In the genomic region with DNA sequence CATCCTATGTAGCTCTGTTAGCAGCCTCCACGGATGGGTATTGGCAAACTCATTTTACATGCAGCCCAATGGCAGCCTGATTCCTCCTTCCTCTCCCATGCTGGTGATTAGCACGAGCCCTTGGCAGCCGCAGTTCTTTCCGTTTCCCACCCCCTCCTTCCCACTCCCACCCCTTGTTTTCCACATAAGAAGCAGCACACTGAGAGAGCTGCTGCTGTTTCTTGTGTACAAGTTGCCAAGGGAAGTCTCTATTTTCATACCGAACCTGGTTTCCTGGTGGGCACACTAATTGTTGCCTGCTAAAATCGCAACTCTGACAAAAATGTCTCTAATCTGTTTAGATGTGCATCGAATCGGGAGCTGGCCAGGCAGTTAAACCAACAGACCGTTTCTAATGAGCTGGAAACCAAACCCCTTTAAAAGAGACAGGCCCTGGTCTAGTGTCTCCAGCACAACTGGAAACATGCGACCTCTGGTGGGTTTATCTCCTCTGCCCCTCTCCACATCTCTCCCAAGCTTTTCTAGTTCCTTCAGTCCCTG, we compare ENCODE assay signal across 9 mouse cellular contexts.
A peak's percentile ranks its signal among the peaks of the same experiment; 100 is the strongest.
DNase-seq lines count a peak whose midpoint lies in the region; ATAC-seq lines count a peak whose summit lies in the region.
"Had no signal": no experiment of that assay in that cellular context is flagged by ENCODE, and none has a peak within 500 bp of the region (broad histone marks: within the 10 kb centered on the region; RNA-seq: fewer than 3 reads in every experiment).

No protein-coding gene starts in this region.

- peak; percentile 78 for ATAC-seq in forebrain, embryonic 13.5 days

- no peak overlapping the region for H3K9ac ChIP-seq in forebrain, embryonic 13.5 days
- H3K9ac ChIP-seq: liver, embryonic 15.5 days had no signal

- no peaks in the 10 kb centered on the region for H3K27me3 ChIP-seq in forebrain, embryonic 13.5 days

- intact Hi-C loops in left cerebral cortex, postnatal 14 days (cut with DNase I) = no loop called here
- intact Hi-C loops in gastrocnemius, postnatal 14 days (cut with DNase I; ENCODE audit: low total_unique reads) = no loop called here

- no peaks in the 10 kb centered on the region for H3K9me3 ChIP-seq in forebrain, embryonic 13.5 days (replicated peaks)
- H3K9me3 ChIP-seq: liver, embryonic 15.5 days had no signal

- no peak overlapping the region for H3K4me3 ChIP-seq in forebrain, embryonic 13.5 days
- H3K4me3 ChIP-seq: liver, embryonic 15.5 days had no signal

- peak; percentile 50 to 51 for DNase-seq in right cerebral cortex, adult 2 months (ENCODE audit: low spot score in 2 of 2)
- no peak for DNase-seq in right cerebral cortex, postnatal 25 days
- DNase-seq in left cerebral cortex, postnatal 14 days (ENCODE audit: low spot score in 2 of 2) = peak; percentile 31 to 52
- DNase-seq in telencephalon, adult 2 months (ENCODE audit: low read depth, low spot score) = peak; percentile 43
- no peak for DNase-seq in gastrocnemius, adult 8-10 months (ENCODE audit: low spot score in 2 of 2)
- no peak for DNase-seq in gastrocnemius, postnatal 14 days
- no peak for DNase-seq in ovary, postnatal 36 days (ENCODE audit: low spot score)

- H3K27ac ChIP-seq in forebrain, embryonic 13.5 days = no peak overlapping the region; the same call in 1 of the 2 replicates
- H3K27ac ChIP-seq: liver, embryonic 15.5 days had no signal

- WGBS in forebrain, embryonic 13.5 days = 5% methylated on average over 10 of the region's 10 CpGs

- peak overlapping the region; percentile 43 for H3K4me2 ChIP-seq in forebrain, embryonic 13.5 days
- H3K4me2 ChIP-seq: liver, embryonic 15.5 days had no signal

- no peaks in the 10 kb centered on the region for H3K36me3 ChIP-seq in forebrain, embryonic 13.5 days (ENCODE audit: poor library complexity, severe bottlenecking)
- H3K36me3 ChIP-seq: liver, embryonic 15.5 days had no signal

- peaks cover 10% of the 10 kb centered on the region for H3K4me1 ChIP-seq in forebrain, embryonic 13.5 days

Comparison
In these comparisons a context has a peak if more than half of its experiments do, and no peak if none do; other contexts are left out.
1. DNase-seq: peak in right cerebral cortex, adult 2 months (2 of 2), left cerebral cortex, postnatal 14 days (2 of 2) and telencephalon, adult 2 months (single experiment); none in right cerebral cortex, postnatal 25 days (single experiment), gastrocnemius, adult 8-10 months (0 of 2), gastrocnemius, postnatal 14 days (single experiment) and ovary, postnatal 36 days (single experiment).